Mouse (Mus musculus): Measurements from ENCODE around the gene Rwdd4a. TPM values are rescaled to one million over a fixed set of nuclear protein-coding genes. Genes with fewer than 3 reads are reported as not detected.

Rwdd4a gene
- polyA plus RNA-seq, 1 experiment from 2014 or later: 45.4 TPM

Small RNA genes within 50 kb of the gene (microRNA-seq; reads per million reads assigned to microRNA genes)
- gene Gm27409: not detected

Other genes with a start within 250 kb of the Rwdd4a start
- gene Stox2, start 87.3 kb upstream of the Rwdd4a start, polyA plus RNA-seq (2014; fragmentation: Nextera tagmentation; extraction: Ambion mirVana): 12.2 and 16.4 TPM in 2 replicates
- gene Trappc11, start 194 bp upstream of the Rwdd4a start, polyA plus RNA-seq (2014; fragmentation: Nextera tagmentation; extraction: Ambion mirVana): 19.2 and 37.5 TPM in 2 replicates
- 15.0 and 22.4 TPM in 2 replicates for gene Ing2, start 141.9 kb downstream of the Rwdd4a start, polyA plus RNA-seq (2014; fragmentation: Nextera tagmentation; extraction: Ambion mirVana)
- gene Cdkn2aip, start 180.3 kb downstream of the Rwdd4a start, polyA plus RNA-seq (2014; fragmentation: Nextera tagmentation; extraction: Ambion mirVana): 26.0 and 33.7 TPM in 2 replicates

Data from kidney, embryonic 14.5 days (tissue).